Mouse (Mus musculus) liver, embryonic 13.5 days (tissue): ENCODE data around the gene Map3k19. TPM values are rescaled to one million over a fixed set of nuclear protein-coding genes. Genes with fewer than 3 reads are reported as not detected.

Experiments
- ATAC-seq: fragments of 200-750 bp; cut with Nextera tagmentation; 2 replicates; pipeline ENCODE4 v1.8.0; 2017; ENCODE audit warnings: low read depth, mild to moderate bottlenecking, moderate number of reproducible peaks, moderate library complexity
- DNase-seq: peaks from one replicate; pipeline ENCODE4 v3.0.0; 2022
- H3K27ac ChIP-seq: fragments of 300-500 bp; sonication (generic); 2 replicates; pipeline ENCODE4 v1.5.1; 2015; ENCODE audit warnings: moderate library complexity, mild to moderate bottlenecking, inconsistent platforms
- H3K27me3 ChIP-seq: fragments of 300-500 bp; sonication (generic); 2 replicates; pipeline ENCODE4 v1.6.1; 2015; ENCODE audit warnings: mild to moderate bottlenecking, inconsistent platforms
- H3K36me3 ChIP-seq: fragments of 300-500 bp; sonication (generic); 2 replicates; pipeline ENCODE4 v1.6.1; 2015; ENCODE audit warnings: mild to moderate bottlenecking, inconsistent platforms
- H3K4me1 ChIP-seq: fragments of 300-500 bp; sonication (generic); replicated peaks from 2 replicates; pipeline ENCODE4 v1.6.1; 2015; ENCODE audit warnings: inconsistent platforms
- H3K4me2 ChIP-seq: fragments of 300-500 bp; sonication (generic); 2 replicates; pipeline ENCODE4 v1.6.1; 2015; ENCODE audit warnings: inconsistent platforms, mild to moderate bottlenecking, moderate library complexity
- H3K4me3 ChIP-seq: fragments of 300-500 bp; sonication (generic); replicated peaks from 2 replicates; pipeline ENCODE4 v1.5.1; 2015; ENCODE audit warnings: mild to moderate bottlenecking, inconsistent platforms
- H3K9ac ChIP-seq: fragments of 300-500 bp; sonication (generic); 2 replicates; pipeline ENCODE4 v1.6.1; 2015; ENCODE audit warnings: mild to moderate bottlenecking, inconsistent platforms
- H3K9me3 ChIP-seq: fragments of 300-500 bp; sonication (generic); replicated peaks from 2 replicates; pipeline ENCODE4 v1.6.1; 2016; ENCODE audit warnings: inconsistent platforms
- WGBS: fragments of 180-500 bp; shearing (Covaris S2); methylation state at CpG from one replicate; pipeline ENCODE4 v1.1.7; 2015; ENCODE audit not compliant: insufficient replicate concordance; 5-methylcytosine and 5-hydroxymethylcytosine counted together
- polyA plus RNA-seq: library from polyadenylated mRNA; unstranded; fragments of >200 nt; fragmentation: Nextera tagmentation; extraction: Ambion mirVana; gene quantifications from 2 replicates; pipeline ENCODE4 v1.2.1, GENCODE M21; 2015

Map3k19 gene
- polyA plus RNA-seq: 0.03 TPM in 1 of 2 replicates, not detected in the other

- no peak within 1 kb of the TSS for H3K4me3 ChIP-seq
- no peaks in the 10 kb centered on the region for H3K4me1 ChIP-seq
- no peaks in the 10 kb centered on the region for H3K27me3 ChIP-seq
- H3K36me3 ChIP-seq: no peaks in the 10 kb centered on the region
- no peak within 1 kb of the TSS for H3K9ac ChIP-seq
- WGBS: 74% methylated on average over 14 of the region's 14 CpGs
- no peak within 1 kb of the TSS for H3K4me2 ChIP-seq
- H3K27ac ChIP-seq: no peak within 1 kb of the TSS
- no peaks in the 10 kb centered on the region for H3K9me3 ChIP-seq
- DNase-seq (no peak), ATAC-seq (no peak)
These were observed at the start of gene Map3k19 for GRCm38 (mm10) chr1:127854486-127855222. Gene Map3k19, minus strand, starts transcription at chr1:127855031.

- H3K36me3 ChIP-seq: peaks cover 11% of the 10 kb centered on the region
- DNase-seq: no peak
- no peaks in the 10 kb centered on the region for H3K9me3 ChIP-seq
- no peak overlapping the region for H3K27ac ChIP-seq
- no peak for ATAC-seq
- no peak overlapping the region for H3K4me3 ChIP-seq
- no peak overlapping the region for H3K4me2 ChIP-seq
- H3K27me3 ChIP-seq: no peaks in the 10 kb centered on the region
- no peak overlapping the region for H3K9ac ChIP-seq
- 52% methylated on average over 1 of the region's 1 CpGs for WGBS
- H3K4me1 ChIP-seq: no peaks in the 10 kb centered on the region
These were observed 44.6 kb upstream of the Map3k19 start for GRCm38 (mm10) chr1:127899401-127899800.

- Histone ChIP-seq H3K27ac (0 out of 2 replicates have a peak overlapping the region, but pooled peaks have one; percentile 72), H3K4me3 (peak overlapping the region; percentile 82), H3K9me3 (no peaks in the 10 kb centered on the region), H3K27me3 (no peaks in the 10 kb centered on the region), H3K4me2 (peak overlapping the region; percentile 73), H3K4me1 (peaks cover 18% of the 10 kb centered on the region), H3K9ac (peak overlapping the region; percentile 79), H3K36me3 (peaks cover 16% of the 10 kb centered on the region)
- 31% methylated on average over 8 of the region's 8 CpGs for WGBS
- no peak for DNase-seq
- ATAC-seq: no peak
These were observed 14.4 kb upstream of the Map3k19 start for GRCm38 (mm10) chr1:127869276-127869675.

- peak within 1 kb of the TSS; percentile 82 for H3K4me3 ChIP-seq
- H3K4me2 ChIP-seq: peak within 1 kb of the TSS; percentile 73
- peaks cover 18% of the 10 kb centered on the region for H3K4me1 ChIP-seq
- H3K27me3 ChIP-seq: no peaks in the 10 kb centered on the region
- DNase-seq (peak; percentile 85), ATAC-seq (peak; percentile 99)
- no peaks in the 10 kb centered on the region for H3K9me3 ChIP-seq
- peak within 1 kb of the TSS; percentile 72 for H3K27ac ChIP-seq
- WGBS: 10% methylated on average over 47 of the region's 47 CpGs
- H3K9ac ChIP-seq: peak within 1 kb of the TSS; percentile 79
- peaks cover 12% of the 10 kb centered on the region for H3K36me3 ChIP-seq
These were observed 13.8 kb upstream of the Map3k19 start, which contains the start of gene Rab3gap1 for GRCm38 (mm10) chr1:127868300-127869261. Gene Rab3gap1, plus strand, starts transcription at chr1:127868773.

GRCm38 (mm10) chr1:127863806-127864205 lies 9.0 kb upstream of the Map3k19 start:
- H3K36me3 ChIP-seq: no peaks in the 10 kb centered on the region
- peaks cover 3% of the 10 kb centered on the region; the same call in 1 of the 2 replicates for H3K4me1 ChIP-seq
- H3K27me3 ChIP-seq: no peaks in the 10 kb centered on the region
- H3K4me2 ChIP-seq: no peak overlapping the region
- ATAC-seq (no peak), DNase-seq (no peak)
- 65% methylated on average over 7 of the region's 7 CpGs for WGBS
- H3K4me3 ChIP-seq: no peak overlapping the region
- no peak overlapping the region for H3K27ac ChIP-seq
- no peaks in the 10 kb centered on the region for H3K9me3 ChIP-seq
- no peak overlapping the region for H3K9ac ChIP-seq

GRCm38 (mm10) chr1:127861900-127862299 lies 7.1 kb upstream of the Map3k19 start:
- no peak overlapping the region for H3K27ac ChIP-seq
- DNase-seq (no peak), ATAC-seq (no peak)
- no peak overlapping the region for H3K4me2 ChIP-seq
- WGBS: 74% methylated on average over 5 of the region's 5 CpGs
- no peaks in the 10 kb centered on the region for H3K4me1 ChIP-seq
- no peaks in the 10 kb centered on the region for H3K36me3 ChIP-seq
- H3K4me3 ChIP-seq: no peak overlapping the region
- H3K9ac ChIP-seq: no peak overlapping the region
- H3K9me3 ChIP-seq: no peaks in the 10 kb centered on the region
- no peaks in the 10 kb centered on the region for H3K27me3 ChIP-seq

GRCm38 (mm10) chr1:127860492-127860891 lies 5.7 kb upstream of the Map3k19 start:
- no peaks in the 10 kb centered on the region for H3K36me3 ChIP-seq
- 78% methylated on average over 4 of the region's 4 CpGs for WGBS

GRCm38 (mm10) chr1:127859799-127860400 lies 5.1 kb upstream of the Map3k19 start:
- no peak overlapping the region for H3K4me2 ChIP-seq
- no peaks in the 10 kb centered on the region for H3K27me3 ChIP-seq
- no peaks in the 10 kb centered on the region for H3K9me3 ChIP-seq
- DNase-seq: no peak
- H3K4me3 ChIP-seq: no peak overlapping the region
- no peaks in the 10 kb centered on the region for H3K4me1 ChIP-seq
- ATAC-seq: no peak
- no peak overlapping the region for H3K27ac ChIP-seq
- 60% methylated on average over 6 of the region's 6 CpGs for WGBS
- H3K9ac ChIP-seq: no peak overlapping the region
- H3K36me3 ChIP-seq: no peaks in the 10 kb centered on the region

More at GRCm38 (mm10) chr1:127860492-127860891, 5.7 kb upstream of the Map3k19 start:
- no peak overlapping the region for H3K27ac ChIP-seq
- H3K9ac ChIP-seq: no peak overlapping the region
- DNase-seq (no peak), ATAC-seq (no peak)
- H3K27me3 ChIP-seq: no peaks in the 10 kb centered on the region
- H3K4me2 ChIP-seq: no peak overlapping the region
- no peak overlapping the region for H3K4me3 ChIP-seq
- no peaks in the 10 kb centered on the region for H3K9me3 ChIP-seq
- H3K4me1 ChIP-seq: no peaks in the 10 kb centered on the region

- 68% methylated on average over 9 of the region's 9 CpGs for WGBS
These were observed 4.3 kb upstream of the Map3k19 start for GRCm38 (mm10) chr1:127858945-127859648.

GRCm38 (mm10) chr1:127850075-127850610 lies 4.7 kb downstream of the Map3k19 start:
- DNase-seq (no peak), ATAC-seq (no peak)
- Histone ChIP-seq H3K4me3 (no peak overlapping the region), H3K9ac (no peak overlapping the region), H3K9me3 (no peaks in the 10 kb centered on the region), H3K36me3 (no peaks in the 10 kb centered on the region), H3K4me1 (peaks cover 5% of the 10 kb centered on the region), H3K4me2 (no peak overlapping the region), H3K27ac (no peak overlapping the region), H3K27me3 (no peaks in the 10 kb centered on the region)
- WGBS: 24% methylated on average over 7 of the region's 7 CpGs

More at GRCm38 (mm10) chr1:127858945-127859648, 4.3 kb upstream of the Map3k19 start:
- no peaks in the 10 kb centered on the region for H3K4me1 ChIP-seq
- DNase-seq (no peak), ATAC-seq (no peak)
- H3K4me2 ChIP-seq: no peak overlapping the region
- H3K27me3 ChIP-seq: no peaks in the 10 kb centered on the region
- no peaks in the 10 kb centered on the region for H3K36me3 ChIP-seq
- no peaks in the 10 kb centered on the region for H3K9me3 ChIP-seq
- H3K27ac ChIP-seq: no peak overlapping the region
- H3K4me3 ChIP-seq: no peak overlapping the region
- no peak overlapping the region for H3K9ac ChIP-seq
